Mouse (Mus musculus) left cerebral cortex, postnatal 4 days (tissue): ENCODE results near the gene Abca13. TPM values are rescaled to one million over a fixed set of nuclear protein-coding genes. Genes with fewer than 3 reads are reported as not detected.
"Not testable (repeated sequence)": the region's sequence is repeated elsewhere in the genome, so short reads cannot be mapped to it uniquely, and the experiment has no call there.

Experiments used
- DNase-seq: peaks from one replicate; pipeline ENCODE4 v3.0.0-alpha.2; 2022
- intact Hi-C: fragments of 180-260 bp; cut with DNase I; formaldehyde crosslinking; loops from one replicate; pipeline ENCODE4 v1.15.1; 2025
- total RNA-seq, 2 experiments: library from RNA; stranded (reverse); gene quantifications; 2 replicates each; pipeline ENCODE4 v1.2.3; 2021

Gene Abca13
- under 1 TPM; 0.10 to 0.30 TPM for total RNA-seq

DNA sequence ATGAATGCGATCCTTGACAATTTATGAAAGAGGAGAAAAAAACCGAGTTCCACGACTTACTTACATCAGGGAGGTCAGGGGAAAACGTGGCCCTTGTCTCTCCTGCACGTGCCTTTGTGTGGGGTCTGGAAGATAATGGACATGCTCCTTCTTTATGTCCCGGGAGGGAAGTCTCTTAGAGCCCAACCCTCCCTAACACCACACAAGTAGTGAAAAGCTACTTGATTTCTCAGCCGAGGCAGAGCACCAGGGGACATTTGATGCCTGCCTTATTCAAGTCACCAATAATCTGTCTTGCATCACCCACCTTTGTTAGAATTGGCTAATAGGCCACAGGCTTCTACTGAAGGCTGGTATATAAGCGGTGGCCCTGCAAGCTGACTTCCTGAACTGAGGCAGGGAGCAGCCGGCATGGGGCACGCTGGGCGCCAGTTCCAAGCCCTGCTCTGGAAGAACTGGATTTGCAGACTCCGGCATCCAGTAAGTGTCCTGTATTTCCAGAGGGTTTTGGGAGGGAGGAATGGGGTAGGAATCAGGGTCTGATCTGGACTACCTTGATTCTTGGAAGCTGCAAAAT, at the start of gene Abca13:
TSS of gene Abca13 (plus strand) at position 388 of the 577 bp plus-strand sequence.
- DNase-seq: no peak
- intact Hi-C loops: no loop called here

- intact Hi-C loops: no loop called here
- no peak for DNase-seq
Measured at GRCm38 (mm10) chr11:9145113-9145512, 46.6 kb upstream of the Abca13 start.

- no peak for DNase-seq
- intact Hi-C loops: no loop called here
Measured at GRCm38 (mm10) chr11:9146115-9146514, 45.6 kb upstream of the Abca13 start.

DNA sequence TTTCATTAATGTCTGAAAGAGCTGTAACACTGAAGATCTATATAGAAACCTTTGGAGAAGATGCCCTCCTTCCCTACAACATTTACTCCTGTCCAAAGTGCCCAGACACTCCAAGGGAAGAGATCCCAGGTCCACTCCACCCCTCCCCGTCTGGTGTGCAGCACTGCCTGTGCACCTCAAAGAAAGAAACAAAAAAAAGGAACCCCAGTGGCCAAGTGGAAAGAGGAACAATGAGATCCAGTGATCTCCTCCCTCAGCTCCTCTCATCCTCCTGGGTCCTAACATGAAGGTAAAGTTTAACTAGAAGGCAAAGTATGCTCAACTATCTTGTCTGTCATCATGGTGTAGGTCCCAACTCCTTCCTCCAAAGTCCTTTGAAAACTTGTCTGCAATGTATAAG, 45.1 kb upstream of the Abca13 start:
- intact Hi-C loops: no loop called here
- no peak for DNase-seq

GRCm38 (mm10) chr11:9148206-9148605, 43.5 kb upstream of the Abca13 start:
- intact Hi-C loops: no loop called here
- DNase-seq: no peak

GRCm38 (mm10) chr11:9150403-9150802, 41.3 kb upstream of the Abca13 start:
- DNase-seq, intact Hi-C loops: not testable (repeated sequence)

DNA sequence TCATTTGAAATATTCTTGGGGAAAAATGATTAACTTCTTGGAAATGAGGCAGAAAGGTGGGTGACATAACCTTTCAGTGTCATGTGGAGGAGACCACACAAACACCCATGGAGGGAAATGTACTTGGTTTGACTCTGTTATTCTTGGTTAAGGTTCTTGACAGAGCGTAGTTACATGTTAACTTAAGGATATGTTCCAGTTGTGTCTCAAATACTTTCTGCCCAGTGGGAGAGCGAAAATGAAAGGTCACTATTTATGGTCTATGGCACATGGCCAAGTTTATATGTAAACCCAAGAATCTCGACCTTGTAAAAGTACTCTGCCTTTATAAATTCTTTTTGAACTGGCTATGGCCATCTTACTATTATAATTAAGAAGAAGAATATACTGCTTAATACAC, 31.8 kb upstream of the Abca13 start:
- intact Hi-C loops: no loop called here
- DNase-seq: no peak

DNA sequence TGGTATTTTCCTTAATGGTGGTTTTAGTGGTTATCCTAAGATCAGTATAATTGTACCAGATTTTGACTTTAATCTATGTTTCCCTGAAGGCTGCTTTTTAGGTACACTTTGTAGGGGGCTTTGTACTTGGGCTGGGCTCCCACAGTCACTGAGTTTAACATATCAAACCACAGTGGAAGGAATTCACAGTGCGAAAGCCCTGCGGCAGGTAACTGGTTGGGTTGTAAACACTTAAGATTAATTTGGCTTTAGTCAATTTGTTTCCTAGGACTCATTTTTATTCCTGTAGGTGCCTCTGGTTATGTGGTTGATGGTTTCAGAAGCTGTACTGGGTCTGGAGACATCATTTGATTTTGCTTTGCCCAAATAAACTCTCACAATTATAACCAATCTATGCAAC, 24.4 kb upstream of the Abca13 start:
- intact Hi-C loops: no loop called here
- no peak for DNase-seq

DNA sequence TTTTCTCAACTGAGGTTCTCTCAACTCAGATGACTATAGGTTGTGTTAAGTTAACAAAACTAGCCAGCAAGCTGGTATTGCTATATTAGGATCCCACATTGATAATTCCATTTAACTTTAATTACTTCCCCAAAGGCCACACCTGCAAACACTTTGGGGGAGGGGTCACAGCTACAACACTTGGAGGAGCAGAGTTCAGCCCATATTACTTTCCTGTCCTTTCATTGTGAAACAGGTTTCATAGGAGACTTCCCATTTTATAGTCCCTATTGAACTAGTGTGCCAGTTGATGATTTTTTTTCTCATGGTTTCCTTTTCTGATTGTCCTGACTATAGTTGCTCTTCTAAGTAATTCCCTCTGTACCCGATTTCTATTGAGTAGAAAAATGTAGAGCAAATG, 10.3 kb upstream of the Abca13 start:
- DNase-seq: no peak
- intact Hi-C loops: no loop called here

GRCm38 (mm10) chr11:9189471-9189870, 2.3 kb upstream of the Abca13 start:
- intact Hi-C loops, DNase-seq: not testable (repeated sequence)

DNA sequence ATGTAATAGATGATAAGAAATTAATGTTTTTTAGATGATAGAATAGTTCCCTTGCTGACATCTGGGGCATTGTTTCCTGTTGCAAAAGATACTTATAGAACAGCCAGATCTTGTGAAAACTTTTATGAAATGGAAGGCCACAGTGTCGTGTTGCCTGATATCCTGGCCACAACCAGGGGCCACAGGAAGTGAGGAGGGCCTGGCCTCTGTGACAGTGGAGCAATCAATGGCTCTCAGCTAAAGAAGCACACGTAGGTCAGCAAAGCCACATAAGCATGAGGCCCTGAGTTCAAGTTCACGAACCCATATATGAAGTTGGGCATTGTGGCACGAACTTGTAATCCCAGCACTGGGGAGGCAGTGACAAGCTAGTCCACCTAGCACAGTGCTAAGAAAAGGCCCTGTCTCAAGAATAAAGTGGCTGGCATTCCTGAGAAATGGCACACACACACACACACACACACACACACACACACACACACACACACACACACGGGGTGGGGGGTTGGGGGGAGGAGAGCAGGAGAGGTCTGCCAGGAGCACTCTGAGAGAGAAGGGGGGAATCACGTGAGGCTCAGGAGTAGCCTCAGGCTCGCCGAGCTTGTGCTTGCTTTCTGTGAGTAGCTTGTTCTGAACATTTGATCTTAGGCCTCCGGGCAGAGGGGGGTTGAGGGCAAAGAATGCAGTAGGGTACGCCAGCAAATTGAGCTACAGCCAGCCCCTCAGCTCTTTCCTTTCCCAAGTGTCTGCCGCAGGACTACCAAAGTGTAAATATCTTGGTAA, 779 bp upstream of the Abca13 start:
- intact Hi-C loops: no loop called here
- no peak for DNase-seq

- no peak for DNase-seq
- intact Hi-C loops: no loop called here
Measured at GRCm38 (mm10) chr11:9194861-9195260, 3.1 kb downstream of the Abca13 start.

DNA sequence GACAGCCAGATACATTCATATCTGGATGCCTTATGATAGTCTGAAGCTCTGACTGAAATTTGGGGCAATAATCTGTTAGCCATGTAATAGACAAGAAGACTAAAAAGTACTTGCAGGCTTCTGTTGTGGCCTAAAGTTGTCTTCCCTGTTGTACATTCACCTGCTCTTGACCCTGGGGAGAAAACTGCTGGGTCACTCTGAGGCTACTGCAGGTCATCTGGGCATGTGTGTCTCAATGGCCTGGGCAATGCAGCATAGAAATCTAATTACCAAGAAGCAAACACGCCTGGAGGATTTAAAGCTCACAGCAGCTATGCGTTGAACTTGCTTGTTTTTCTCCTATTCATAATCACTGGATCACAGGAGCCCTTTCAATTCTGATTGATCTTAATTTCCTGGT, 8.1 kb downstream of the Abca13 start:
- intact Hi-C loops: no loop called here
- DNase-seq: no peak

- DNase-seq: no peak
- intact Hi-C loops: no loop called here
Measured at GRCm38 (mm10) chr11:9210707-9211106, 19.0 kb downstream of the Abca13 start.

DNA sequence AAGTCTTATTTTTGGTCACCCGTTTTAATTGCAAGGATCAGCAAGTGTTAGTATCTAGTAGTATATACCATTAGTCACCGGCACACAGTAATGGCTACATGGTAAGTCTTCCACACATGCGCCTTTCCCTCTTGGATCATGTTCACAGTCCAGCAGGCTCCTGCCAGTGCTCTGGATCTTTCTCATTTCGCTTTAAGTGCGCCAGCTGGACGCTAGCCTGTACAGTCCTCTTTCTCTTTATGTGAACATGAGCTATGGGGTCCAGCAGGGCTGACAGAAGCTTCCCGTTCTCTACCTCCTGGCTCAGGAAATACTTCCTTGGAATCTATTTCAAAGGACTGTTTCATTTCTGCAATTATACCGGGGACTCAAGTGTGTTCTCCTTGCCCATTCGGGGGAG, 21.8 kb downstream of the Abca13 start:
- intact Hi-C loops: no loop called here
- DNase-seq: peak; percentile 17

DNA sequence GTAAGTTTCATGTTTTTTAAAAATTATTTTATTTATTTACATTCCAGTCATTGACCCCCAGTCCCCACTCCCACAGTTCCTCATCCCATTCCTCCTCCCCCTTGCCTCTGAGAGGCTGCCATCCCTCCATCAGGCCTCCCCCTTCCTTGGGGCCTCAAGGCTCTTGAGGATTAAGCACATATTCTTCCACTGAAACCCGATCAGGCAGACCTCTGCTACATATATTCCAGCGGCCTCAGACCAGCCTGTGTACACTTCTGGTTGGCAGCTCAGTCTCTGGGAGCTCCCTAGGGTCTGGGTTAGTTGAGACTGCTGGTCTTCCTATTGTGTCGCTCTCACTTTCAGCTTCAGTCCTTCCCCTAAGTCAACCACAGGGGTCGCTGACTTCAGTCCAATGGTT, 24.5 kb downstream of the Abca13 start:
- intact Hi-C loops: no loop called here
- DNase-seq: no peak

DNA sequence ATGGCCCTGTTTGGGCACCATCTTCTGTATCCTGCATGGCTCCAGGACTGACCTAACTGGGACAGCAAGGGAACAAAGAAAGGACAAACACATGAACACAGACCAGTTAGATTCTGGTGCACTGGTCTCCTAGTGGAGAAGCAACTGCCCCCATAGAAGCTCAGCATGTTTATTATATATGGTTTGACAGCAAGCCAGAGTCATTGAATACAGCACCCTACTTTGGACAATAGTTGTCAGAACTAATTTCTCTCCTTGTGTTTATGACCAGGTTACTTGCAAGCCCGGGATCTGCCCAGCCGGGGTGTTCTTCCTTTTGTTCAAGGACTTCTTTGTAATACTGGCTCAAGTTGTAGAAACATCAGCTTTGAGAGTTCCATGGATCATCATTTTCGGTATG, 28.8 kb downstream of the Abca13 start:
- intact Hi-C loops: no loop called here
- no peak for DNase-seq

DNA sequence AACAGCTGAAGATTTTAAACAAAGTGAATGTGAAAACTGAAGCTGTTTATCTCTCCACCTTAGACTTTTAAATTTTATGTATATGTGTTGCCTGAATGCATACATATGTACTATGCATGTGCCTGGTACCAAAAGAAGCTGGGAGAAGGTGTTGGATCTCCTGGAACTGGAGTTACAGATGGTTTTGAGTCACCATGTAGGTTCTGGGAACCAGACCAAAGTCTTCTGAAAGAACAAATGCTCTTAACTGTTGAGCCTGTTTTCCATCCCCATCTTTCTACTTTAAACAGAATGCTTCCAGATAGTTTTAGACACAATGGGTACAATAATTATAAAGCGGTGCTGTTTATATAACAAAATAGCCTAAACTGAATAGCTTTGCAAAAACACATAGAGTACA, 29.9 kb downstream of the Abca13 start:
- intact Hi-C loops: no loop called here
- DNase-seq: no peak

DNA sequence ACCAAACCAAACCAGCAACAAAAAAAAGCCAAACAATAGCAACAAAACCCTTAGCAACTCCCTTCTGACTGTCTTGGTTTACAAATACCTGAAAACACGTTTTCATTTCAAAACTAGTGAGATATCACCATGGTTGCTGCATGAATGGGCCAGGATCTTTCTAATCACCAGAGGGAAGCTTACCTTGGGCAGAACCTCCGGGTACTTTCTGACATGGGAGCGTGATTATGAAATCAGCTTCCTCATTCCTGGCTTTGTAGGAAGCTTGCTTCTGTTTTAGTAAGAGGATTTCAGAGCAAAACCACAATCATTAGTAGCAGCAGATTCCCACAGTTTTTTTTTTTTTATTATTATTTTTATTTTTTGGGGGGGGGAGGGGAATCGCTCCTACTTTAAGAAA, 34.7 kb downstream of the Abca13 start:
- intact Hi-C loops: no loop called here
- DNase-seq: no peak

DNA sequence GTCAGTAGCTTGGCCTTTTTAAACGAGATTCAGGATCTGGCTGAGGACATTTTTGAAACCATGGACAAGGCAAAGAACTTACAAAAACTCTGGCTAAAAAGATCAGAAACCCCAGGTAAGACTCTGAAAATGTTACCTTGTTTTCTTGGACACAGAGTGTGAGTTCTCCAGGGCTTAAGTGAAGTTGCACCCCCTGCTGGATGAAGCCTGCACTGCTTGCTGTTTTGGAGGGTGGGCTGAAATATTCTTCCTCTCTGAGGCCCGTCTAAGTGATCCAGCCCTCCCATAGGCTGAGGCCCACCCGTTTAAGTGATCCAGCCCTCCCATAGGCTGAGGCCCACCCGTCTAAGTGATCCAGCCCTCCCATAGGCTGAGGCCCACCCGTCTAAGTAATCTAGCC, 57.9 kb downstream of the Abca13 start:
- DNase-seq: peak; percentile 1
- intact Hi-C loops: not testable (repeated sequence)

DNA sequence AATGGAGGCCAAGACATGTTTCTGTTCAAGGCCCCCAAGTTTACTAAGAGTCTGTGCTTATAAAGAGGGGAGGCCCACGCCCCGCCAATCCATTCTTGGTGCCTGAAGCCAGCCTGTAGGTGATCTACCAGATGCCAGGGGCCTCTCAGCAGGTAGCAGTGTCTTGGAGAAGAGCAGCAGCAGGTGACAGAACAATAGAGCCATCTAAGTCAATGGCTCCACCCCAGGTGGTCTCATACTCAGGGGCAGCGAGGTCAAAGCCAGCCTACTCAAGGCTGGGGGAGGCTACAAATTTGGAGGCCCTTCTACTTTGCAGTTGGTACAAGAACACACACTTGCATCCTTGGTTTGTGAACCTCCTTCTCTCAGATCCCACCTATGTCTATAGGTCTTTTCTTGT, 71.3 kb downstream of the Abca13 start:
- DNase-seq: not testable (repeated sequence)

DNA sequence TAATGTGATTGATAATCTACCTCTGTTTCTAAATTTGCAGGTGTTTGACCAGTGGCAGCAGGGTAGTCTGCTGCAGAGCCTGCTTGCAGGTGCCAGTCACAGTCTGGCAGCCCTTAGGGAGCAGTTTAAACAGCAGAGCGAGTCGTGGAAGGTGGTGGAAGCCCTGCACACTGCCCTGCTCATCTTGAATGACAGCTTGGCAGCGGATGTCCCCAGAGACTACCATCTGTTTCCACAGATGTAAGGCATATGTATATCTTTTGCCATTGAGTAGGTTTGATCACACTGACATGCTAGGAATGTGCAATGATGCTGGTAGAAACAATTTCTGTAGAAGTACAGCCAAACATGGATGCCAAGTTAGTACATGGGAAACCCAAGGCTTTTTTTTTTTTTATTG, 77.3 kb downstream of the Abca13 start:
- intact Hi-C loops: no loop called here
- no peak for DNase-seq

More for the DNA sequence above, 71.3 kb downstream of the Abca13 start:
- intact Hi-C loops: not testable (repeated sequence)

GRCm38 (mm10) chr11:9285204-9285603, 93.5 kb downstream of the Abca13 start:
- intact Hi-C loops: no loop called here
- DNase-seq: no peak
